Mouse (Mus musculus): ENCODE data around the gene Camk1d. TPM values are rescaled to one million over a fixed set of nuclear protein-coding genes. Genes with fewer than 3 reads are reported as not detected.

The Camk1d gene
- polyA plus RNA-seq, 1 experiment from 2014 or later: 2.0 TPM

GRCm38 (mm10) chr2:5316217-5316616, 398.1 kb downstream of the Camk1d start:
- no peak overlapping the region for H3K9ac ChIP-seq (replicated peaks)
- 0 out of 2 replicates have a peak, but pooled peaks cover 3% of the 10 kb centered on the region for H3K4me1 ChIP-seq (ENCODE audit: insufficient read depth)
- H3K4me3 ChIP-seq (ENCODE audit: low read depth, low read length): no peak overlapping the region
- no peak for ATAC-seq
- 58% methylated on average over 4 of the region's 4 CpGs for WGBS (ENCODE audit: insufficient replicate concordance)
- H3K4me2 ChIP-seq (ENCODE audit: low read depth, low read length): no peak overlapping the region
- H3K36me3 ChIP-seq (replicated peaks; ENCODE audit: insufficient read depth, low read length): peaks cover 4% of the 10 kb centered on the region; the same call in 1 of the 2 replicates
- no peak for TF ChIP-seq CTCF (IDR thresholded peaks at IDR 0.05; ENCODE audit: low read depth)
- no peak for TF ChIP-seq EP300 (IDR thresholded peaks at IDR 0.05; ENCODE audit: low read depth)
- H3K27ac ChIP-seq (ENCODE audit: low read depth): peak overlapping the region; percentile 24; the same call in 1 of the 2 replicates
- DNase-seq: no peak
- no peaks in the 10 kb centered on the region for H3K27me3 ChIP-seq (ENCODE audit: insufficient read depth, low read length)
- H3K9me3 ChIP-seq (ENCODE audit: low read length): no peaks in the 10 kb centered on the region

GRCm38 (mm10) chr2:5315291-5315828, 399.0 kb downstream of the Camk1d start:
- Histone ChIP-seq H3K4me1 (ENCODE audit: insufficient read depth) (0 out of 2 replicates have a peak, but pooled peaks cover 3% of the 10 kb centered on the region), H3K9ac (replicated peaks) (no peak overlapping the region), H3K9me3 (ENCODE audit: low read length) (no peaks in the 10 kb centered on the region), H3K36me3 (replicated peaks; ENCODE audit: insufficient read depth, low read length) (peaks cover 6% of the 10 kb centered on the region; the same call in 1 of the 2 replicates), H3K4me3 (ENCODE audit: low read depth, low read length) (no peak overlapping the region), H3K27ac (ENCODE audit: low read depth) (no peak overlapping the region), H3K4me2 (ENCODE audit: low read depth, low read length) (no peak overlapping the region), H3K27me3 (ENCODE audit: insufficient read depth, low read length) (no peaks in the 10 kb centered on the region)
- DNase-seq (no peak), ATAC-seq (no peak)
- no peak for TF ChIP-seq CTCF (IDR thresholded peaks at IDR 0.05; ENCODE audit: low read depth)
- no peak for TF ChIP-seq EP300 (IDR thresholded peaks at IDR 0.05; ENCODE audit: low read depth)
- 77% methylated on average over 8 of the region's 8 CpGs for WGBS (ENCODE audit: insufficient replicate concordance)

DNA sequence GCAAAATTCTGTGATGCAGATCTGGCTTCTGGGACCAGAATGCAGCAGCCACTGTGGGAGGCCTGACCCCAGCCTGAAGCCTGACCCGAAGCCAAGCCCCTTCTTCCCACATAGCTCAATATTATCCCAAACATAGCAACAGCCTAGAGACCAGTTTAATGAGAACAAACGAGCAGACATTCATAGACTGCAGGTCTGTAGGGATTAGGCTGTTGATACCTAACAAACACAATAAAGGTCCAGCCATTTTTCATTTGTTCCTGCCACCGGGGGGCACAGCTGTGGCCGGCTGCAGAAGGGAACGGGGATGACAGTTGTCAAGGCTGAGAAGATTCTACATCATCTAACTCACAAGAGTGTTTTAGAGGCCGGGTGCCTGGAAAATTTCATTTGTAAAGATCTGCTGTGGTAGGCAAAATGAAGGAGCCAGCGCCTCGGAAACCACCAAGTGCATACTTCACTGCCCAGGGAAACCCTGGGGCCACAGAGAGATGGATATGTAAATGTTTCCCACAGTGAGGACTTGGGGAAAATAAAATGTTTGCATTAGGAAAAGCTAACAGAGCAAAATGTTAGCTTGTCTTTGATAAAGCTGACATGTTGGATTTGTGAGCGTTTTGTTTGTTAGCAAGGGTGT, 399.7 kb downstream of the Camk1d start:
- no peaks in the 10 kb centered on the region for H3K9me3 ChIP-seq (ENCODE audit: low read length)
- H3K4me3 ChIP-seq (ENCODE audit: low read depth, low read length): no peak overlapping the region
- peaks cover 6% of the 10 kb centered on the region; the same call in 1 of the 2 replicates for H3K36me3 ChIP-seq (replicated peaks; ENCODE audit: insufficient read depth, low read length)
- no peak for ATAC-seq
- no peak for DNase-seq
- no peak overlapping the region for H3K27ac ChIP-seq (ENCODE audit: low read depth)
- H3K4me2 ChIP-seq (ENCODE audit: low read depth, low read length): no peak overlapping the region
- H3K27me3 ChIP-seq (ENCODE audit: insufficient read depth, low read length): no peaks in the 10 kb centered on the region
- no peak overlapping the region for H3K9ac ChIP-seq (replicated peaks)
- 0 out of 2 replicates have a peak, but pooled peaks cover 3% of the 10 kb centered on the region for H3K4me1 ChIP-seq (ENCODE audit: insufficient read depth)
- TF ChIP-seq EP300 (IDR thresholded peaks at IDR 0.05; ENCODE audit: low read depth): no peak
- no peak for TF ChIP-seq CTCF (IDR thresholded peaks at IDR 0.05; ENCODE audit: low read depth)
- WGBS (ENCODE audit: insufficient replicate concordance): 52% methylated on average over 9 of the region's 9 CpGs

DNA sequence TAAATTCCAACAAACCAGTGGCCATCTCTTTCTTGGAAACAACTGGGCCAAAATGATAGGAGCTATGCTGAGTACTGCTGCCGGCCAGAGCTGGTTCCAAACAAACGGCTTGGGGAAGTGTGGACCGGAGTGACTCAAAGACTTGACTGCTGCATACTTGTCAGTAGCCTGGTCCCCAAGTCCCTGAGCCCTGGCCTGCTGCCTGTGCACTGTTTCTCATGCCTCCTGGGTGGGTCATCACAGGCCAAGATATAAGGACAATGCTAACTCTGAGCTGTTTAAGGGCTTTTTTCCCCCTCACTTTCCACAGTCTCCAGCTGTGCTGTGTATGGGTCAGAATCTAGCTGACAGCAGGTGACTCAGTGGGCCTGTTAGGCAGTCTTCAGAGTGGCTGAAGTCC, 409.2 kb downstream of the Camk1d start:
- Histone ChIP-seq H3K27ac (ENCODE audit: low read depth) (no peak overlapping the region), H3K9me3 (ENCODE audit: low read length) (no peaks in the 10 kb centered on the region), H3K4me1 (ENCODE audit: insufficient read depth) (no peaks in the 10 kb centered on the region), H3K9ac (replicated peaks) (no peak overlapping the region), H3K27me3 (ENCODE audit: insufficient read depth, low read length) (no peaks in the 10 kb centered on the region), H3K36me3 (replicated peaks; ENCODE audit: insufficient read depth, low read length) (peaks cover 5% of the 10 kb centered on the region; the same call in 1 of the 2 replicates), H3K4me2 (ENCODE audit: low read depth, low read length) (no peak overlapping the region), H3K4me3 (ENCODE audit: low read depth, low read length) (no peak overlapping the region)
- WGBS (ENCODE audit: insufficient replicate concordance): 80% methylated on average over 3 of the region's 3 CpGs
- ATAC-seq (no peak), DNase-seq (no peak)
- TF ChIP-seq CTCF (IDR thresholded peaks at IDR 0.05; ENCODE audit: low read depth) (no peak), EP300 (IDR thresholded peaks at IDR 0.05; ENCODE audit: low read depth) (no peak)

DNA sequence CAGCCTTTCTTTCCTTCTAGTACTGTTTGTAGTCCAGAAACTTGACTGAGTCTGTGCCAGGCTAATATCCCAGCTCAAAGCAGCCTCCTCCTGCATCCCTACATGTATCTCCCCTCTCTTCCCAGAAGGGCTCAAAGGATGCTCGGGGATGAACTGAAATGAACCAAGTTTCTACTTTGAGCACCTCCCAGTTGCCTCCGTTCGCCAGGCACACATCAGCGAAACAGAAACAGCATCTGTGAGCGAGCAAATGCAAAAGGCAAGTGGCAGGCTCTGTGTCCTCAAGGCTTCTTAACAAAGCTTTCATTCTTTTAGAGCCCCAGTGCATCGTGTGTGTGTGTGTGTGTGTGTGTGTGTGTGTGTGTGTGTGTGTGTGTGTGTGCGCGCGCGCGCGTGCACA, 409.9 kb downstream of the Camk1d start:
- H3K27ac ChIP-seq (ENCODE audit: low read depth): no peak overlapping the region
- TF ChIP-seq CTCF (IDR thresholded peaks at IDR 0.05; ENCODE audit: low read depth): no peak
- no peak for TF ChIP-seq EP300 (IDR thresholded peaks at IDR 0.05; ENCODE audit: low read depth)
- no peaks in the 10 kb centered on the region for H3K27me3 ChIP-seq (ENCODE audit: insufficient read depth, low read length)
- WGBS (ENCODE audit: insufficient replicate concordance): 87% methylated on average over 12 of the region's 12 CpGs
- ATAC-seq: no peak
- DNase-seq: no peak
- H3K4me2 ChIP-seq (ENCODE audit: low read depth, low read length): no peak overlapping the region
- no peak overlapping the region for H3K9ac ChIP-seq (replicated peaks)
- no peaks in the 10 kb centered on the region for H3K4me1 ChIP-seq (ENCODE audit: insufficient read depth)
- H3K4me3 ChIP-seq (ENCODE audit: low read depth, low read length): no peak overlapping the region
- no peaks in the 10 kb centered on the region for H3K9me3 ChIP-seq (ENCODE audit: low read length)
- peaks cover 5% of the 10 kb centered on the region; the same call in 1 of the 2 replicates for H3K36me3 ChIP-seq (replicated peaks; ENCODE audit: insufficient read depth, low read length)

DNA sequence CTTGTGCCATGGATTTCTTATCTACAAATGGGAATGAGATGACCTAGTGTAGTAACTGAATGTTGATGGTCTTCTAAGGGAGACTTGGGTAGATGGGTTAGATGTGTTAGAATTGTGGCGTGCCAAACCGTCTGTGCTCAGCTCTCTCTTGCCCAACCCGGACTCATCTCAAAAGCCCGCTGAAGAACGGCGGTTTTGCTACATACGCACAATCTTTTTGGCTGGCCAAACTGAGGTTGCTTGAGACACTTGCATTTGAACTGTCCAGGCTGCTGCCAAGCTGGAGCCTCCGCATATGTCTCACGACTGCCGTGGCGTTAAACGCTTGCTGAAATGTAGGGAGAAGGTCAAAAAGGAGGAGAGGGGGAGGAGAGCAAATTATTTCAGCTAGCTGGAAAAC, 413.0 kb downstream of the Camk1d start:
- TF ChIP-seq CTCF (IDR thresholded peaks at IDR 0.05; ENCODE audit: low read depth) (no peak), EP300 (IDR thresholded peaks at IDR 0.05; ENCODE audit: low read depth) (no peak)

More for the DNA sequence above, 413.0 kb downstream of the Camk1d start:
- H3K9ac ChIP-seq (replicated peaks): no peak overlapping the region
- no peak overlapping the region for H3K4me2 ChIP-seq (ENCODE audit: low read depth, low read length)
- no peak for DNase-seq
- no peak for ATAC-seq
- H3K4me1 ChIP-seq (ENCODE audit: insufficient read depth): no peaks in the 10 kb centered on the region
- H3K36me3 ChIP-seq (replicated peaks; ENCODE audit: insufficient read depth, low read length): peaks cover 5% of the 10 kb centered on the region; the same call in 1 of the 2 replicates
- no peak overlapping the region for H3K27ac ChIP-seq (ENCODE audit: low read depth)
- WGBS (ENCODE audit: insufficient replicate concordance): 86% methylated on average over 12 of the region's 12 CpGs
- H3K27me3 ChIP-seq (ENCODE audit: insufficient read depth, low read length): no peaks in the 10 kb centered on the region
- H3K4me3 ChIP-seq (ENCODE audit: low read depth, low read length): no peak overlapping the region
- no peaks in the 10 kb centered on the region for H3K9me3 ChIP-seq (ENCODE audit: low read length)
